Mouse (Mus musculus) MEL (cell line): ENCODE data around the gene Pla2g3. TPM values are rescaled to one million over a fixed set of nuclear protein-coding genes. Genes with fewer than 3 reads are reported as not detected.

Source experiments
- DNase-seq: peaks from one replicate; pipeline ENCODE4 v3.0.0; 2011; ENCODE audit warnings: low read depth, low spot score
- H3K27ac ChIP-seq: 2 replicates; pipeline ENCODE4 v1.5.1; 2012; ENCODE audit warnings: low read depth, mild to moderate bottlenecking, control low read depth, low read length, moderate library complexity; ENCODE audit not compliant: control insufficient read depth
- H3K27me3 ChIP-seq, 2 experiments: fragments of 150-350 bp in 1 of 2; sonication (generic) in 1 of 2; 2 replicates each; pipeline ENCODE4 v1.6.1; 2012; ENCODE audit warnings: low read length in 2 of 2, mild to moderate bottlenecking in 2 of 2, improper control_type of control experiment in 1 of 2, moderate library complexity in 1 of 2; ENCODE audit not compliant: insufficient read depth in 2 of 2, control insufficient read depth in 1 of 2
- H3K36me3 ChIP-seq, 2 experiments: 2 replicates each; pipeline ENCODE4 v1.6.1; 2012 to 2014; ENCODE audit warnings: low read length in 2 of 2, improper control_type of control experiment in 1 of 2, inconsistent platforms in 1 of 2, mild to moderate bottlenecking in 1 of 2; ENCODE audit not compliant: insufficient read depth in 2 of 2, control insufficient read depth in 1 of 2
- H3K4me1 ChIP-seq, 2 experiments: fragments of 150-350 bp in 1 of 2; sonication (generic) in 1 of 2; 2 replicates each; pipeline ENCODE4 v1.6.1; 2012; ENCODE audit warnings: low read length in 2 of 2, improper control_type of control experiment in 1 of 2, mild to moderate bottlenecking in 1 of 2; ENCODE audit not compliant: insufficient read depth in 2 of 2, control insufficient read depth in 1 of 2
- H3K4me3 ChIP-seq, 2 experiments: fragments of 150-350 bp in 1 of 2; sonication (generic) in 1 of 2; 2 replicates each; pipeline ENCODE4 v1.5.1; 2012; ENCODE audit warnings: low read depth in 2 of 2, low read length in 2 of 2, mild to moderate bottlenecking in 2 of 2, moderate library complexity in 2 of 2, control low read depth in 1 of 2, improper control_type of control experiment in 1 of 2; ENCODE audit not compliant: control insufficient read depth in 1 of 2, insufficient read depth in 1 of 2
- H3K79me2 ChIP-seq: 2 replicates; pipeline ENCODE4 v1.6.1; 2012; ENCODE audit warnings: mild to moderate bottlenecking, low read length, moderate library complexity; ENCODE audit not compliant: control insufficient read depth, poor library complexity, insufficient read depth
- H3K9ac ChIP-seq: 2 replicates; pipeline ENCODE4 v1.6.1; 2012; ENCODE audit warnings: low read depth, mild to moderate bottlenecking, control low read depth, low read length, moderate library complexity; ENCODE audit not compliant: control insufficient read depth, poor library complexity, severe bottlenecking
- H3K9me3 ChIP-seq: fragments of 150-350 bp; sonication (generic); replicated peaks from 2 replicates; pipeline ENCODE4 v1.6.1; 2012; ENCODE audit warnings: mild to moderate bottlenecking, low read length, improper control_type of control experiment, moderate library complexity; ENCODE audit not compliant: insufficient read depth
- BHLHE40 ChIP-seq: IDR thresholded peaks from 2 replicates; pipeline ENCODE4 v1.6.1; 2012; ENCODE audit warnings: low read depth, mild to moderate bottlenecking, inconsistent platforms, low read length, improper control_type of control experiment, borderline replicate concordance
- CHD2 ChIP-seq: IDR thresholded peaks from 2 replicates; pipeline ENCODE4 v1.6.1; 2011; ENCODE audit warnings: low read length, improper control_type of control experiment
- CTCF ChIP-seq, 3 experiments: IDR thresholded peaks in 2 of 3; conservative IDR thresholded peaks in 1 of 3; 2 replicates each; pipeline ENCODE4 v1.5.1; 2011 to 2012; ENCODE audit warnings: low read length in 3 of 3, low read depth in 2 of 3, mild to moderate bottlenecking in 2 of 3, improper control_type of control experiment in 1 of 3, inconsistent platforms in 1 of 3, mixed read lengths in 1 of 3, moderate library complexity in 1 of 3; ENCODE audit not compliant: control insufficient read depth in 1 of 3, insufficient read depth in 1 of 3, poor library complexity in 1 of 3, severe bottlenecking in 1 of 3
- ELF1 ChIP-seq: IDR thresholded peaks from 2 replicates; pipeline ENCODE4 v1.6.1; 2014; ENCODE audit warnings: low read depth, mild to moderate bottlenecking, inconsistent platforms, low read length, improper control_type of control experiment, moderate library complexity
- EP300 ChIP-seq, 2 experiments: IDR thresholded peaks; 2 replicates each; pipeline ENCODE4 v1.6.1; 2011; ENCODE audit warnings: improper control_type of control experiment in 2 of 2, low read length in 2 of 2, low read depth in 1 of 2, mild to moderate bottlenecking in 1 of 2
- ETS1 ChIP-seq: IDR thresholded peaks from 2 replicates; pipeline ENCODE4 v1.6.1; 2012; ENCODE audit warnings: low read depth, mild to moderate bottlenecking, inconsistent platforms, low read length, improper control_type of control experiment, moderate library complexity
- HCFC1 ChIP-seq: IDR thresholded peaks from 2 replicates; pipeline ENCODE4 v1.6.1; 2012; ENCODE audit warnings: low read depth, mild to moderate bottlenecking, inconsistent platforms, low read length, improper control_type of control experiment, moderate library complexity
- JUND ChIP-seq: IDR thresholded peaks from 2 replicates; pipeline ENCODE4 v1.6.1; 2011; ENCODE audit warnings: low read depth, mild to moderate bottlenecking, improper control_type of control experiment, low read length
- KAT2A ChIP-seq: conservative IDR thresholded peaks from 2 replicates; pipeline ENCODE4 v1.6.1; 2012; ENCODE audit warnings: low read depth, low read length, improper control_type of control experiment, inconsistent platforms
- MAZ ChIP-seq: IDR thresholded peaks from 2 replicates; pipeline ENCODE4 v1.6.1; 2012; ENCODE audit warnings: low read depth, mild to moderate bottlenecking, inconsistent platforms, low read length, improper control_type of control experiment
- MYB ChIP-seq: IDR thresholded peaks from 2 replicates; pipeline ENCODE4 v1.6.1; 2011; ENCODE audit warnings: mild to moderate bottlenecking, low read depth, low read length, improper control_type of control experiment
- POLR2A ChIP-seq, 2 experiments: IDR thresholded peaks; 2 replicates each; pipeline ENCODE4 v1.6.1; 2011 to 2012; ENCODE audit warnings: low read length in 2 of 2, mild to moderate bottlenecking in 2 of 2, control low read depth in 1 of 2, improper control_type of control experiment in 1 of 2, low read depth in 1 of 2, moderate library complexity in 1 of 2; ENCODE audit not compliant: control insufficient read depth in 1 of 2, insufficient read depth in 1 of 2, poor library complexity in 1 of 2
- POLR2AphosphoS2 ChIP-seq: IDR thresholded peaks from 2 replicates; pipeline ENCODE4 v1.6.1; 2011; ENCODE audit warnings: low read length, improper control_type of control experiment
- RCOR1 ChIP-seq: IDR thresholded peaks from 2 replicates; pipeline ENCODE4 v1.6.1; 2012; ENCODE audit warnings: low read depth, mild to moderate bottlenecking, inconsistent platforms, low read length, improper control_type of control experiment
- SMC3 ChIP-seq: IDR thresholded peaks from 2 replicates; pipeline ENCODE4 v1.6.1; 2011; ENCODE audit warnings: low read depth, low read length, improper control_type of control experiment
- TAL1 ChIP-seq: IDR thresholded peaks from 2 replicates; pipeline ENCODE4 v1.6.1; 2012; ENCODE audit warnings: mild to moderate bottlenecking, inconsistent platforms, low read length, moderate library complexity, mixed read lengths
- USF2 ChIP-seq, 2 experiments: IDR thresholded peaks; 2 replicates each; pipeline ENCODE4 v1.6.1; 2011 to 2012; ENCODE audit warnings: improper control_type of control experiment in 2 of 2, low read length in 2 of 2, borderline replicate concordance in 1 of 2, inconsistent platforms in 1 of 2, low read depth in 1 of 2, mild to moderate bottlenecking in 1 of 2; ENCODE audit not compliant: insufficient read depth in 1 of 2
- ZC3H11A ChIP-seq: IDR thresholded peaks from 2 replicates; pipeline ENCODE4 v1.6.1; 2012; ENCODE audit warnings: low read depth, mild to moderate bottlenecking, inconsistent platforms, low read length, improper control_type of control experiment
- ZKSCAN1 ChIP-seq: IDR thresholded peaks from 2 replicates; pipeline ENCODE4 v1.6.1; 2012; ENCODE audit warnings: low read depth, mild to moderate bottlenecking, inconsistent platforms, low read length, improper control_type of control experiment, moderate library complexity
- ZMIZ1 ChIP-seq: IDR thresholded peaks from 2 replicates; pipeline ENCODE4 v1.6.1; 2012; ENCODE audit warnings: low read depth, mild to moderate bottlenecking, inconsistent platforms, low read length, improper control_type of control experiment, moderate library complexity
- ZNF384 ChIP-seq: IDR thresholded peaks from 2 replicates; pipeline ENCODE4 v1.6.1; 2012; ENCODE audit warnings: low read depth, mild to moderate bottlenecking, inconsistent platforms, low read length, improper control_type of control experiment
- polyA plus RNA-seq, 2 experiments: library from polyadenylated mRNA; stranded (reverse) in 1 of 2; unstranded in 1 of 2; fragments of >175 nt in 1 of 2; fragments of >200 nt in 1 of 2; gene quantifications; 2 replicates each; pipeline versions ENCODE4 v1.2.1 to v1.2.4; 2012; ENCODE audit warnings: low replicate concordance in 2 of 2, low read depth in 1 of 2; ENCODE audit not compliant: insufficient read length in 2 of 2, insufficient read depth in 1 of 2, missing spikeins in 1 of 2
- total RNA-seq: library from RNA; depleted of rRNA; stranded (reverse); fragments of 300-350 nt; gene quantifications from 2 replicates; pipeline ENCODE4 v1.2.3, GENCODE M21; 2012

Pla2g3 gene
- total and polyA plus RNA-seq, 3 experiments: 0.15 to 0.39 TPM; not detected in 1

GRCm38 (mm10) chr11:3497296-3497695 lies 9.2 kb downstream of the Pla2g3 start:
- Histone ChIP-seq H3K9ac (no peak overlapping the region), H3K36me3 (no peaks in the 10 kb centered on the region), H3K4me1 (no peaks in the 10 kb centered on the region), H3K27ac (no peak overlapping the region), H3K27me3 (no peaks in the 10 kb centered on the region), H3K4me3 (no peak overlapping the region), H3K79me2 (no peaks in the 10 kb centered on the region), H3K9me3 (no peaks in the 10 kb centered on the region)
- TF ChIP-seq ZNF384: peak; percentile 75
- no peak for TF ChIP-seq POLR2A (IDR thresholded peaks at IDR 0.05; ENCODE audit: control insufficient read depth in 1 of 2, insufficient read depth in 1 of 2, low read depth in 1 of 2, low read length in 2 of 2, poor library complexity in 1 of 2)
- no peak for TF ChIP-seq TAL1
- DNase-seq: no peak

GRCm38 (mm10) chr11:3502057-3502456 lies 14.0 kb downstream of the Pla2g3 start:
- Histone ChIP-seq H3K4me3 (no peak overlapping the region), H3K9me3 (no peaks in the 10 kb centered on the region), H3K27ac (no peak overlapping the region), H3K4me1 (peaks cover 0 to 7% of the 10 kb centered on the region in 2 experiments; a peak in 2 of 4 replicates), H3K79me2 (no peaks in the 10 kb centered on the region), H3K27me3 (no peaks in the 10 kb centered on the region; a peak in 1 of 4 replicates), H3K9ac (no peak overlapping the region), H3K36me3 (no peaks in the 10 kb centered on the region)
- no peak for DNase-seq
- TF ChIP-seq ZC3H11A (no peak), KAT2A (no peak), ELF1 (no peak), MAZ (no peak), ZMIZ1 (no peak), MYB (no peak), HCFC1 (no peak), BHLHE40 (no peak), SMC3 (no peak), POLR2AphosphoS2 (no peak), USF2 (IDR thresholded peaks at IDR 0.05; ENCODE audit: borderline replicate concordance in 1 of 2, insufficient read depth in 1 of 2, low read depth in 1 of 2, low read length in 2 of 2) (no peak), ETS1 (no peak)

DNA sequence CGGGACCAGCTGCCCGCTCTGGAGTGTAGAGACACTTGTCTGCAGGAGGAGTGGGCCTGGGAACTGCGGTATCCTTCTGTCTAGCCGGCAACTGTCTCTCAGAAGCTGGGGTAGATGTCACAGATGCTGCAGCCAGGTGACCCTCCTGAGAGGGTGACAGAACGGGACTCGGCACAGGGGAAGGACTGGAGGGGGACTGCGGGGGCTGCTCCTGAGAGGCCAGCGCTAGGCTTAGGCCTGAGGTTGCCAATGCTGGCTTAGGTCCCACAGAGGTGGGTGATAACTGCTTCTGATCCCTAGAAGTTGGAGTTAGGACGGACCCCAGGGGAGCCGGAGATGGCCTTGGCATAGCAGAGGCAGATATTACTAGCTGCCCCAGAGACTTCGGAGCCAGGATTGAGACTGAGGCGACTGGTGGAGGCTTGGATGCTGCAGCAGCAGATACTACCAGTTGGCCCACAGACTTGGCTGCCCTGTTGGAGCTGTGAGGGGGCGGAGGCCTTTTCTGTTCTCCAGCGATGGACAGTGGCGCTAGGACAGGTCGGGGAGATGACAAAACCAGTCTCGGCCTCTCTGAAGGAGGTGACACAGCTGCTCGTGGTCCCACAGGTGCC lies 14.5 kb downstream of the Pla2g3 start:
- no peak for TF ChIP-seq BHLHE40
- no peak for TF ChIP-seq JUND
- TF ChIP-seq RCOR1: no peak
- no peak for TF ChIP-seq ZC3H11A
- no peak for TF ChIP-seq ZKSCAN1
- TF ChIP-seq EP300 (IDR thresholded peaks at IDR 0.05; ENCODE audit: low read depth in 1 of 2, low read length in 2 of 2): no peak
- TF ChIP-seq CHD2: no peak
- TF ChIP-seq CTCF (IDR thresholded peaks at IDR 0.05 in 2 of 3, conservative IDR thresholded peaks at IDR 0.05 in 1 of 3; ENCODE audit: control insufficient read depth in 1 of 3, insufficient read depth in 1 of 3, low read depth in 2 of 3, low read length in 3 of 3, poor library complexity in 1 of 3, severe bottlenecking in 1 of 3): no peak
- no peak overlapping the region for H3K4me3 ChIP-seq
- H3K79me2 ChIP-seq: no peaks in the 10 kb centered on the region
- no peaks in the 10 kb centered on the region for H3K36me3 ChIP-seq
- H3K27me3 ChIP-seq: no peaks in the 10 kb centered on the region; a peak in 1 of 4 replicates
- DNase-seq: no peak
- H3K9ac ChIP-seq: no peak overlapping the region
- no peaks in the 10 kb centered on the region for H3K9me3 ChIP-seq
- H3K4me1 ChIP-seq: peaks cover 0 to 7% of the 10 kb centered on the region in 2 experiments; a peak in 2 of 4 replicates
- no peak overlapping the region for H3K27ac ChIP-seq
